Mouse (Mus musculus): ENCODE results near the gene Dnaja2.

The Dnaja2 gene

DNA sequence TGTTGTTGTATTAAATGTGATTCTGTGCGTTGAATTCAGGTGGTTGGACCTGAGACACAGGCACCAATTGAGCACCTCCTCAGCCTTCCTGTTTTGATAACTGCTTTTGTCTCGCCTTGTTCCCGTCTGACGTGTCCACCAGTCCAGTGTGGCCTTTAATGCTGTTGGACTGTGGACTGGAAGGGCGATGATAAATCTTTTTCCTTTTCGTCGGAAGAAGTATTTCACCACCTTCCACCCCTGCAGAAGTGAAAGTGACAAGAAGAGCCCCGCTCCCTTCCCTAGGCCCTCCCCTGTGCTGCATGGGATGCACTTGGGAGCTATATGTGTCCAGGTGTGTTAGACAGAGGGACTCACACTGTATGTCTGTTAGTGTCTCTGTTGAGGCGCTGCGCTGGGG lies 54.7 kb downstream of the Dnaja2 start:
- DNase-seq = no peak

GRCm38 (mm10) chr8:85498577-85498976 lies 56.6 kb downstream of the Dnaja2 start:
- no peak for DNase-seq

- DNase-seq = no peak
Measured at GRCm38 (mm10) chr8:85496778-85497177, 58.4 kb downstream of the Dnaja2 start.

GRCm38 (mm10) chr8:85496125-85496524 lies 59.0 kb downstream of the Dnaja2 start:
- no peak for DNase-seq

DNA sequence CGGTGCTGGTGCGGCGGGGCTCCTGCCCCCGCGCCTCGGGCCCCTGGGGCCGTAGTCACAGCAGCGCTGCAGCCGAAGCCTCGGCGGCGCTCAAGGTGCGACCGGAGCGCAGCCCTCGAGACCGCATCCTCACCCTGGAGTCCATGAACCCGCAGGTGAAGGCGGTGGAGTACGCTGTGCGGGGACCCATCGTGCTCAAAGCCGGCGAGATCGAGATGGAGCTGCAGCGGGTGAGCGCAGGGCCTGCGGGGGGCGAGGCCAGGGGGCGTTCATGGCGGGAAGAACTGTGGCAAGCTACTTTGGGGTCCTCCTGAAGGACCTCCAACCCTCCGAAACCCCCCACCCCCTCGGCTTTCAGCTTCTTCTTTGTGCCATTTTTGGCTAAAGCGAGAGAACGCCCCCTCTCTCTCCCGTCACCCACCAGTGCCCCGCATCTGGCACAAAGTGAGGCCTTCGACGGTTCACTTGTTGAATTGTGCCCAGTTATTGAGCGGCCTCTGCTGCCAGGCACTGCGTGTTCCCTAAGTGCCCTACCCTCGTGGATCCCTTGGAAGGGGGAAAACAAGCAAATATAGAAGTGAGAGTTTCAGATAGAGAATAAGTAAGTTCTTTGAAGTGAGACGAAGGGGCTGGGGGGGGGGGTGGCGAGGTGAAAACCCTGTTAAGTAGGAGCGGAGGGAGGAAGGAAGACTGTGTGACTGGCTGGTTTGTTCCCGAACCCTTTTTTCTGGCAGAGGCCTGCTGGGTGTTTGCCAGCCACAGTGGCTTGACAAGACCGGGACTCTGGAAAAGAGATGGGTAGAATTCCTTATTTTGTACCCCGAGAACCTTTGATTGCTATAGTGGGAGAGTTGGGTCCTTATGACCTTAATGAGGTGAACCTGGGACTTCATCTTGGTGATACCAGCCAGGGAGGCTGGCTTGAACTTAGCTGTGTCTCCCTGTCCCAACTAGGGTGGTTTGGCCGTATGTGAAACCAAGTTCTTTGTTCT lies 61.9 kb downstream of the Dnaja2 start:
- DNase-seq = peak; percentile 43 to 62

DNA sequence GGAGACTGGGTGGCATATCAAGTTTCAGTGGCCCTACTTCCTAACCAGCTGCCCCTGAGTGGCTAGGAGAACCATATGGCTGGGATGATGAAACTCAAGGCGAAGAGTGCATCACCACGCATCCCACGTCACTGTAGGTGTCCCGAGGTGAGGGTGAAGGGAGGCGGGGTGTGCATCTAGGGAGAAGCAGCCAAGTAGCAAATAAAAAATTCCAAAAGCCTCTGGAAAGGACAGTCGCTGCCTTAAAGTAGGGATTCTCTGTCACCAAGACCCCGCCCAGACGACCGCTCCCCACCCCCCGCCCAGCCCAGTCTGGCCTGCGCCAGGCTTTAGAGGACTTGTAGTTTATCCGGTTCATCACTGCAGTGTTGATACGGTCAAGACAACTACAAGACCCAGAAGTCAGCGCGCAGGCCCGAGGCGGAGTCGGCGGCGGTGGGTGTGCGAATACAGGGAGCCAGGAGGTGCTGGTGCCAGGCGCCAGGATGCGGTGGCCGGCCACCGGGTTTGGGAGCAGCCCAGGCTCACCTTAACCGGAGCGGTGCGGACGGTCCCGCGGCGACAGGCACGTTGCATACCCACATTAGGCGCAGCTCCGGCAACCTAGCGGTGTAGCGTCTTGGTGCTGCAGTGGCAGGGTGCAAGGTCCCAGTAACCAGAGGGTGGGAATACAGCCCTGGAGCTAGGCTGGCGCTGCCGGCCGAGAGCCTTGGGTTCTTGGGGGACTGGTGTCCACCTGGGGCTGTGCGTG lies 62.8 kb downstream of the Dnaja2 start, which contains the start of gene Gpt2:
Gene Gpt2 (plus strand): TSS at position 452 of the 751 bp plus-strand sequence.
- peak; percentile 96 for DNase-seq

DNA sequence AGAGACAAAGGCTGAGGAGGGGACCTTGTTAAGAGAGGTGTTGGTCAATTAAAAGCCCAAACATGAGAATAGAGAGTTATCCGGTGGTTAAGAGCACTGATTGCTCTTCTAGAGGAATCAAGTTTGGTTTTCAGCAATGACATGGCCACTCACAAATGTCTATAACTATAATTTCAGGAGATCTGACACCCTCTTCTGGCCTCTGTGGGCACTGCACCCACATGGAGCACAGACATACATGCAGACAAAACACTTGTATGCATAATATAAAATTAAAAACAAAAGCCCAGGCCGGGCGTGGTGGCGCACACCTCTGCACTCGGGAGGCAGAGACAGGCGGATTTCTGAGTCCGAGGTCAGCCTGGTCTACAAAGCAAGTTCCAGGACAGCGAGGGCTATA lies 65.6 kb downstream of the Dnaja2 start:
- DNase-seq = no peak

GRCm38 (mm10) chr8:85488631-85489030 lies 66.5 kb downstream of the Dnaja2 start:
- DNase-seq = no peak

- DNase-seq = no peak
Measured at GRCm38 (mm10) chr8:85487906-85488620, 67.1 kb downstream of the Dnaja2 start.

Data from kidney, postnatal 36 days (tissue).